Mouse (Mus musculus): ENCODE data around the gene Clpp. TPM values are rescaled to one million over a fixed set of nuclear protein-coding genes. Genes with fewer than 3 reads are reported as not detected.

Clpp gene
- total and polyA plus RNA-seq, 3 experiments, result 72.1 to 155 (median 84.9) TPM

DNA sequence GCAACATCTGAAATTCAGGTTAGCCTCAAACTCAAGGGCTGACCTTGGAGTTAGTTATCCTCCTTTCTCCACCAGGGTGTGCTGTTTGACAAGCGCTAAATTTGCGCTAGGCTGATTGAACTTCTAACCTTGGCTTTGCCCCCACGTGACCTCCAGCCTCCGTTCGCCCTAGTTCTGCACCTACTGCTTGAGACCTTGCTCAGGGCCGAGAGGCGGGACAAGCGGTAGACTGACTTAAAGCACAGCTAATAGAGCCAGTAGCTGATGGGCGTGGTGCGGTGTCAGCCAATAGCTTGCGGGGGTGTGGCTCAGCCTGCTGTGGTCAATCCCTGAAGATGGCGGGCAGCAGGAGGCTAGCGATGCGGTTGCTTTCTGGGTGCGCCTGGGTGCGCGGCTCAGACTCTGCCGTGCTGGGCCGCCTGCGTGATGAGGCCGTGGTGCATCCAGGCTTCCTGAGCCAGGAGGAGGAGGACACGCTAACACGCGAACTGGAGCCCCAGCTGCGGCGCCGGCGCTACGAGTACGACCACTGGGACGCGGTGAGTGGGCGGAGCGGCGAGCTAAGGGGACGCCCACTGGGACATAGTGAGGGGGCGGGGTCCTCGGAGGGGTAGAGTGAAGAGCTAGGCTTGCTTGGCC lies 7.0 kb downstream of the Clpp start, which contains the start of gene Alkbh7:
Gene Alkbh7, plus strand, starts transcription at position 311 of the 639 bp plus-strand sequence.
- under 1% methylated on average over 38 of the region's 38 CpGs for WGBS
- intact Hi-C loops (cut with DNase I), result loop anchor here (2.0 kb wide), 3 partner anchors 100 to 338 kb away; no protein-coding TSS in a partner anchor
- H3K36me3 ChIP-seq (ENCODE audit: control insufficient read depth, insufficient read depth, low read length), result no peaks in the 10 kb centered on the region
- no peaks in the 10 kb centered on the region for H3K79me2 ChIP-seq (replicated peaks; ENCODE audit: control insufficient read depth, insufficient read depth, low read length)
- H3K4me1 ChIP-seq (ENCODE audit: control insufficient read depth, insufficient read depth, low read length), result peaks cover 4% of the 10 kb centered on the region; the same call in 1 of the 2 replicates
- peak within 1 kb of the TSS; percentile 82 for H3K9ac ChIP-seq (ENCODE audit: low read depth, low read length)
- peak within 1 kb of the TSS; percentile 84 for H3K27ac ChIP-seq
- TF ChIP-seq CTCF (IDR thresholded peaks at IDR 0.05), result peak; percentile 89
- TF ChIP-seq POLR2A (IDR thresholded peaks at IDR 0.05; ENCODE audit: insufficient read depth, low read depth, low read length), result peak; percentile 82
- peak; percentile 90 for TF ChIP-seq EP300 (IDR thresholded peaks at IDR 0.05; ENCODE audit: insufficient read depth, low read depth, low read length)
- no peaks in the 10 kb centered on the region for H3K27me3 ChIP-seq (ENCODE audit: control insufficient read depth, insufficient read depth, low read length)
- H3K4me3 ChIP-seq, result peak within 1 kb of the TSS; percentile 51
- DNase-seq, result peak; percentile 93 to 98

DNA sequence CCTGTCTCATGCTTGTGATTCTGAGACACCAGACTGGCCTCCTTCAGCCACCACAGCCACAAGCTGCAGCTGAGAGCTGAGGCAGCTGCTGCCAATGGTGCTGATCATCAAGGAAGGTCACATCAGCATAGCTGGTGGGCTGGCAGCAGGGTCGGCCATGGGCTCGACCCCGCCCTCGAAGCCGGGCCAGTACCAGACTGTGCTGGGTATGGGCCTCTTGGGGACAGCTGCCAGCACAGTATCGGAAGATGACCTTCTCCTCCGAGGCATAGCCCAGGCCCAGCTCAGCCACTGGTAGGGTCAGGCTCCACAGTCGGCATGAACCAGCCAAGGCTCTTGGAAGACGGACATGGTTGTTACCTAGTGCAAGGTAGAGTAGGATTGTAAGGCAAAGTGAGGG lies 9.3 kb downstream of the Clpp start:
- Histone ChIP-seq H3K4me3 (no peak overlapping the region), H3K27ac (no peak overlapping the region), H3K4me1 (ENCODE audit: control insufficient read depth, insufficient read depth, low read length) (peaks cover 4% of the 10 kb centered on the region; the same call in 1 of the 2 replicates), H3K79me2 (replicated peaks; ENCODE audit: control insufficient read depth, insufficient read depth, low read length) (no peaks in the 10 kb centered on the region), H3K36me3 (ENCODE audit: control insufficient read depth, insufficient read depth, low read length) (no peaks in the 10 kb centered on the region), H3K27me3 (ENCODE audit: control insufficient read depth, insufficient read depth, low read length) (no peaks in the 10 kb centered on the region), H3K9ac (ENCODE audit: low read depth, low read length) (no peak overlapping the region)
- WGBS, result 84% methylated on average over 9 of the region's 9 CpGs
- intact Hi-C loops (cut with DNase I), result no loop called here
- TF ChIP-seq POLR2A (IDR thresholded peaks at IDR 0.05; ENCODE audit: insufficient read depth, low read depth, low read length) (no peak), CTCF (IDR thresholded peaks at IDR 0.05) (no peak), EP300 (IDR thresholded peaks at IDR 0.05; ENCODE audit: insufficient read depth, low read depth, low read length) (no peak)
- no peak for DNase-seq

DNA sequence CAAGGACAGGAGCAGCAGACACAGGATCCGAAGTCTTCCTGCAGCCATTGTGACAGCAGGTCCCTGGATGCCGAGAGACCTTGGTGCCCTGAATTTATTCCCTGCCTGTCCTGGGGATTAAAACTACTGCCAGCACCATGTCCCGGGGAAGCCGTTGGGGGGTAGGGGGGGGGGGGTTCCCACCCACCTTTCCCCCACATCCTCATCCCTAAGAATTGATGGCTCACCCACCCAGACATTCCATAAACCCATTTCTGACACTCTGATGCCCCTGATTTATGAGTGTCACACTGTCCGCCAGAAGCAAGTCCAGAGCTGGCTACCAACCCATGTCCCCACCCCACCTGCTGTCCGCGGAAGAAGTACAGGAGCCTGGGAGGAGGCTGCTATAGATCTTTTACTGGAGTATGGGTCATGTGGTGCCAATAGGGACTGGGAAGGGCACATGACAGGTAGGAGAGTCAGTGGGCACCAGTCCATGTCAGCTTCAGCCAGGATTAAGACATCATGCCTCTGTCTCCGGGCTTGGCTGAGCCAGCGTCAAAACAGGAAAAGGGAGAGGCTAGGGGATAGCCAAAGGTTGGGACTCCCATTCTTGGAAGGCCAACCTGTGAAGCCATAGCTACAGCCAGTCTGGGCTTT lies 10.0 kb downstream of the Clpp start, which contains the start of gene Pspn:
Gene Pspn, minus strand, starts transcription at position 51 of the 642 bp plus-strand sequence.
- H3K36me3 ChIP-seq (ENCODE audit: control insufficient read depth, insufficient read depth, low read length), result no peaks in the 10 kb centered on the region
- no peaks in the 10 kb centered on the region for H3K27me3 ChIP-seq (ENCODE audit: control insufficient read depth, insufficient read depth, low read length)
- no peak within 1 kb of the TSS for H3K4me3 ChIP-seq
- no peak within 1 kb of the TSS for H3K27ac ChIP-seq
- peaks cover 4% of the 10 kb centered on the region; the same call in 1 of the 2 replicates for H3K4me1 ChIP-seq (ENCODE audit: control insufficient read depth, insufficient read depth, low read length)
- DNase-seq, result no peak
- intact Hi-C loops (cut with DNase I), result loop anchor here (10.0 kb wide), 1 partner anchor 385 kb away; the partner anchor contains the start of gene Rpl36
- 67% methylated on average over 9 of the region's 9 CpGs for WGBS
- TF ChIP-seq POLR2A (IDR thresholded peaks at IDR 0.05; ENCODE audit: insufficient read depth, low read depth, low read length) (no peak), EP300 (IDR thresholded peaks at IDR 0.05; ENCODE audit: insufficient read depth, low read depth, low read length) (no peak), CTCF (IDR thresholded peaks at IDR 0.05) (no peak)
- H3K9ac ChIP-seq (ENCODE audit: low read depth, low read length), result no peak within 1 kb of the TSS
- H3K79me2 ChIP-seq (replicated peaks; ENCODE audit: control insufficient read depth, insufficient read depth, low read length), result no peaks in the 10 kb centered on the region

DNA sequence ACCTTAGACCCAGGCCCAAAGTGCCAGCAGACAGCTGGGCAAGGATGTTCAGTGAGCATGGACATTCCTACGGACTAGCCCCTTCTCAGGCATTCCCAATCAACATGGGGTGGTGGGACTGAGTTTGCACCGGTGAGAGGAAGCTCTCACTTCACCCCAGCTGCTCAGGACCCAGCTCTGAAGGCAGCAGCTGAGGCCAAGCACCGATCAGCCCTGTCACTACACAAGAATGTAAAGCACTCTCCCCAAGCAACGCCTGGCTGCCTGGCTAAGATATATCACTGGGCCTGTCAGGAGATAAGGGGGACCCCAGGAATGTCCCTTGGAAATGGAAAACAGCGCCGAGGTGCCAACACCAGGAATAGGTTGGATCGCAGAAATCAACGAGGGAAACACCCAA lies 11.1 kb downstream of the Clpp start:
- Histone ChIP-seq H3K27ac (no peak overlapping the region), H3K36me3 (ENCODE audit: control insufficient read depth, insufficient read depth, low read length) (no peaks in the 10 kb centered on the region), H3K4me1 (ENCODE audit: control insufficient read depth, insufficient read depth, low read length) (peaks cover 4% of the 10 kb centered on the region; the same call in 1 of the 2 replicates), H3K79me2 (replicated peaks; ENCODE audit: control insufficient read depth, insufficient read depth, low read length) (no peaks in the 10 kb centered on the region), H3K4me3 (no peak overlapping the region), H3K27me3 (ENCODE audit: control insufficient read depth, insufficient read depth, low read length) (no peaks in the 10 kb centered on the region), H3K9ac (ENCODE audit: low read depth, low read length) (no peak overlapping the region)
- DNase-seq, result no peak
- 20% methylated on average over 8 of the region's 8 CpGs for WGBS
- intact Hi-C loops (cut with DNase I), result loop anchor here (10.0 kb wide), 1 partner anchor 386 kb away; the partner anchor contains the start of gene Rpl36
- no peak for TF ChIP-seq CTCF (IDR thresholded peaks at IDR 0.05)
- TF ChIP-seq POLR2A (IDR thresholded peaks at IDR 0.05; ENCODE audit: insufficient read depth, low read depth, low read length), result no peak
- no peak for TF ChIP-seq EP300 (IDR thresholded peaks at IDR 0.05; ENCODE audit: insufficient read depth, low read depth, low read length)

DNA sequence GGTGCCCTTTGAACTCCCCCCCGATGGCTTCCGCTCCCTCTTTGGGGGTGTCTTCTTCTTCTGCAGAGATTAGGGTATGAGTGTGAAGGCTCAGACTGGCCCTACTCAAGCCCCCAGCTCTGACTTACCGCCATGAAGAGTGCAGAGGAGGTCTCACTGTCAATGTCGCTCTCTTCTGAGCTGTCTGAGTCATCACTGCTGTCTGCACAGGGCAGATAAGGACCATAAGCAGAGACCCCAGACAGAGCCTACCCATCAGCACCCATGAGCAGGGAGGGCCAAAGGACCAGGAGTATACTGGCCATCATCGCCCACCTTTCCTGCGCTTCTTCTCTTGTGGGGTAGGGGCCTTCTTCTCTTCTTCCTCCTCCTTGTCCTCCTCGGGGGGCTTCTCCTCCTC lies 13.9 kb downstream of the Clpp start:
- H3K27ac ChIP-seq, result no peak overlapping the region
- DNase-seq, result no peak
- no peak overlapping the region for H3K4me3 ChIP-seq
- H3K79me2 ChIP-seq (replicated peaks; ENCODE audit: control insufficient read depth, insufficient read depth, low read length), result no peaks in the 10 kb centered on the region
- no peaks in the 10 kb centered on the region for H3K27me3 ChIP-seq (ENCODE audit: control insufficient read depth, insufficient read depth, low read length)
- intact Hi-C loops (cut with DNase I), result loop anchor here (10.0 kb wide), 1 partner anchor 389 kb away; the partner anchor contains the start of gene Rpl36
- TF ChIP-seq POLR2A (IDR thresholded peaks at IDR 0.05; ENCODE audit: insufficient read depth, low read depth, low read length), result no peak
- TF ChIP-seq EP300 (IDR thresholded peaks at IDR 0.05; ENCODE audit: insufficient read depth, low read depth, low read length), result no peak
- no peak for TF ChIP-seq CTCF (IDR thresholded peaks at IDR 0.05)
- no peak overlapping the region for H3K9ac ChIP-seq (ENCODE audit: low read depth, low read length)
- 0 out of 2 replicates have a peak, but pooled peaks cover 1% of the 10 kb centered on the region for H3K4me1 ChIP-seq (ENCODE audit: control insufficient read depth, insufficient read depth, low read length)
- WGBS, result 82% methylated on average over 7 of the region's 7 CpGs
- no peaks in the 10 kb centered on the region for H3K36me3 ChIP-seq (ENCODE audit: control insufficient read depth, insufficient read depth, low read length)
